Mouse (Mus musculus) limb, embryonic 10.5 days (tissue): ENCODE measurements around the gene Cdk19. TPM values are rescaled to one million over a fixed set of nuclear protein-coding genes. Genes with fewer than 3 reads are reported as not detected.

ENCODE experiments used
- DNase-seq: peaks from one replicate; pipeline ENCODE4 v3.0.0-alpha.2; 2017; ENCODE audit warnings: low spot score
- H3K27ac ChIP-seq: fragments of 300-500 bp; sonication (generic); 2 replicates; pipeline ENCODE4 v1.5.1; 2016; ENCODE audit warnings: mild to moderate bottlenecking
- H3K27me3 ChIP-seq: fragments of 300-500 bp; sonication (generic); 2 replicates; pipeline ENCODE4 v1.6.1; 2016; ENCODE audit warnings: low read depth, mild to moderate bottlenecking; ENCODE audit not compliant: poor library complexity, severe bottlenecking
- H3K36me3 ChIP-seq: fragments of 300-500 bp; sonication (generic); 2 replicates; pipeline ENCODE4 v1.6.1; 2016; ENCODE audit warnings: mild to moderate bottlenecking, moderate library complexity
- H3K4me1 ChIP-seq: fragments of 300-500 bp; sonication (generic); 2 replicates; pipeline ENCODE4 v1.6.1; 2016
- H3K4me3 ChIP-seq: fragments of 300-500 bp; sonication (generic); 2 replicates; pipeline ENCODE4 v1.5.1; 2016; ENCODE audit warnings: mild to moderate bottlenecking, moderate library complexity
- H3K9me3 ChIP-seq: fragments of 300-500 bp; sonication (generic); replicated peaks from 2 replicates; pipeline ENCODE4 v1.6.1; 2016; ENCODE audit warnings: mild to moderate bottlenecking
- WGBS: fragments of 180-500 bp; shearing (Covaris S2); methylation state at CpG from one replicate; pipeline ENCODE4 v1.1.7; 2016; 5-methylcytosine and 5-hydroxymethylcytosine counted together
- polyA plus RNA-seq: library from polyadenylated mRNA; unstranded; fragments of >200 nt; fragmentation: Nextera tagmentation; extraction: Ambion mirVana; gene quantifications from 2 replicates; pipeline ENCODE4 v1.2.1, GENCODE M21; 2016

Cdk19 gene
- polyA plus RNA-seq, 1 experiment from 2014 or later = 9.0 TPM

DNA sequence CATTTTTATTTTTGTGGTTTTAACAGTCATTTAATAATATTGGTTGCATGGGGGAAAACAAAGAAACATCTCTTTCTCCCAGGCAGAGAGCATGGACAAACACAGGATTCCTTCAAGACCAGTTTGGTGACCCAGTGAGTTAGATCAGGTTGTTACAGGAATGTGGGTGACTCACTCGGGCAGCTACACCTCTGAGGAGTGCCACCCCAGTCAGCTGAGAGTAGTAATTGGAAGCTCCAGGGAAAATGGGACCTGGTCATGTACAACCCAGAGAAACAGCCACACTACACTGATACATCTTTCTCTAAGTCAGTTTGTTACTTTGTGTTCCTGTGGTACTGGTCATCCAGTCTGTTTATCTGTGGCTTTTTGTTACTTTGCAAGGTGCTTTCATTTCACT lies 40.3 kb downstream of the Cdk19 start:
- WGBS = 59% methylated on average over 1 of the region's 1 CpGs

DNA sequence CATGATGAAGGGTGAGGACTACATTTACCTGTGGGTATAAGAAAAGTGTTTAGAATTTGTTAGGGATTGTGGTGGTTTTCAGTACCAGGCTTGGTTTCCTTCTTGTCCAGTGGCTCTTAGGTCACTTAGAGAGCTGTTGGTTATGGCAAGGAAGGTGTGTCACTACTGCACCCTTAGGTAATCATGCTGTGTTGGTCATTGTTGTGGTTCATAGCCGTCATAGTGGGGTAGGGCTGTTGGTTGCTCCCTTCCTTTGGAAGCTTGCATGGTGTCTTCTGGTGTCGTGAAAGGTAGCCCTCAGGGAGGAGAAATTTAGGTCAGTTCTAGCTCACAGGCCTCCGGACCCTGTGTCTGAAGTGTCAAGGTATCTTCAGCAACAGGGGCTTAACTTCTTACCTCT lies 46.0 kb downstream of the Cdk19 start:
- Histone ChIP-seq H3K36me3 (no peaks in the 10 kb centered on the region; the same call in 1 of the 2 replicates), H3K4me3 (no peak overlapping the region), H3K27me3 (no peaks in the 10 kb centered on the region), H3K9me3 (no peaks in the 10 kb centered on the region), H3K4me1 (no peaks in the 10 kb centered on the region), H3K27ac (no peak overlapping the region)
- DNase-seq = no peak
- 88% methylated on average over 3 of the region's 3 CpGs for WGBS

More for the DNA sequence above, 40.3 kb downstream of the Cdk19 start:
- no peak overlapping the region for H3K27ac ChIP-seq
- no peaks in the 10 kb centered on the region for H3K9me3 ChIP-seq
- no peaks in the 10 kb centered on the region for H3K36me3 ChIP-seq
- H3K4me3 ChIP-seq = no peak overlapping the region
- no peaks in the 10 kb centered on the region for H3K27me3 ChIP-seq
- DNase-seq = no peak
- 0 out of 2 replicates have a peak, but pooled peaks cover 5% of the 10 kb centered on the region for H3K4me1 ChIP-seq

DNA sequence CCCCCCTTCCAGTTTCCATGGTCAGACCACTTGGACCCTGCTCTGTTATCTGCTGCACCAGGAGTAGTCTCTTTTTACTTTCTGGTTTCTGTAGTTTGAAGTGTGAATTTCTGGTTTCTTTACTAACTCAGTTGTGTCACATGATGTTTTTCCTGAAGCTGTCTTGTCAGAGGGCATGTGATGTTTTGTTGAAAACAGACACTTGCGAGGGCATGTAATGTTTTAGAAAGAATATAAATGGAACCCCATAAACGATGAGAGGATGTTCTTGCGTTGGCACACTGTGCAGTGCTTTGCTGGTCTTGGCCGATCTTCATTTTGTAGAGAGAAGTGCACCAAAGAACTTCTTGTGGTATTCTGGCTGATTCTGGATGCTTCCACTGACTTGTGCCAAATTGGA lies 46.8 kb downstream of the Cdk19 start:
- 96% methylated on average over 4 of the region's 4 CpGs for WGBS
- Histone ChIP-seq H3K36me3 (peaks cover under 1% of the 10 kb centered on the region), H3K9me3 (no peaks in the 10 kb centered on the region), H3K27me3 (no peaks in the 10 kb centered on the region), H3K4me3 (no peak overlapping the region), H3K4me1 (no peaks in the 10 kb centered on the region), H3K27ac (no peak overlapping the region)
- no peak for DNase-seq

DNA sequence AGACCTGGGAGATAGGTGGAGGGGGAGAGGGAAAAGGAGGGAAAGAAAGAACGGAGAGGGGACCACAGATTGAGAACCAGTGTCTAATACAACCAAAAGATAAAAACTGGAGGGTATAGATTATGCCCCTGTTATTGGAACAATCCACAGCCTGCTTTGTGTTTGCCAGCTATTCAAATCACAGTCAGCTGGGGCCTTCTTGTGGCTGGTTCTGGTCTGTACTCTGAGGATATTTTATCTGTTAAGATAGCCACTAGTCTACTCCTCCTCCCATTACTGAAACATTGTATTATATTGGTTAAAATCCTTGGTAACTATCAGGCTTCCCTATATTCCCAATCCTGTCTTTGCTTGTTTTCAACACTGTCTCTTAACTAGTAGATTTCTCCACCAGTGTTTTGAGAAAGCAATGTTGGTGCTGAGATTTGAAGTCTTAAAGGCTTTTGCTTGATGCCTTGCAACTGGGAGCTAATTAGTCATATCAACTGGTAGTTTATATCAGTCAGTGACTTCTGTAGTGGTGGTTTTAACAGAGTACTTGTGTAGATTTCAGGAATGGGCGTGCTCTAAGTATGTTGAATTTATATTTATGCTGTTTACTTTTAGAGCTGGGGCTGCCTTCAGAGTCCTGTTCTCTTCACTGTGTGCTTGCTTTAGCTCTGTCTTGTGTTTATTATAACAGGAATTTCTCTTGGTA lies 54.2 kb downstream of the Cdk19 start:
- 0 out of 2 replicates have a peak, but pooled peaks cover 3% of the 10 kb centered on the region for H3K4me1 ChIP-seq
- WGBS = 81% methylated on average over 2 of the region's 2 CpGs
- no peak overlapping the region for H3K27ac ChIP-seq
- H3K4me3 ChIP-seq = no peak overlapping the region
- DNase-seq = no peak
- peaks cover 8% of the 10 kb centered on the region for H3K36me3 ChIP-seq
- H3K9me3 ChIP-seq = no peaks in the 10 kb centered on the region
- H3K27me3 ChIP-seq = no peaks in the 10 kb centered on the region

DNA sequence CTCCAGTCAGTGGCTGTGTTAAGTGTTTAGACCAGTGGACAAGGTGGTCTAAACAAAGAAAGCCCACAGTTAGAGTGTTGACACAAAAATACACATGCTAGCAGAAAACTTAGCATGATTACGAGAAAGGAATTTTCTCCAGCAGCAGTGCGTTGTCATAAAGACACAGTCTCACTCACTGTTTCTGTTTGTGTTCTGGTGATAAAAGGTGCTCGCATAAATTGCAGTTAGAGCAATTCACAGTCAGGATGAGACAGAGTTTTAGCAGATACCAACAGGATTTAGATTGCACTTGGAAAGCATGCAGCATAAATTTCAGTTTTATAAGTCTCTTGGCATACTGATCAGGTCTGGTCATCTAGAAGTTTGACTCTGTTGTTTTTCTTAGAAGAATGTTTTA lies 59.5 kb downstream of the Cdk19 start:
- H3K27ac ChIP-seq = no peak overlapping the region
- no peak for DNase-seq
- 91% methylated on average over 3 of the region's 3 CpGs for WGBS

DNA sequence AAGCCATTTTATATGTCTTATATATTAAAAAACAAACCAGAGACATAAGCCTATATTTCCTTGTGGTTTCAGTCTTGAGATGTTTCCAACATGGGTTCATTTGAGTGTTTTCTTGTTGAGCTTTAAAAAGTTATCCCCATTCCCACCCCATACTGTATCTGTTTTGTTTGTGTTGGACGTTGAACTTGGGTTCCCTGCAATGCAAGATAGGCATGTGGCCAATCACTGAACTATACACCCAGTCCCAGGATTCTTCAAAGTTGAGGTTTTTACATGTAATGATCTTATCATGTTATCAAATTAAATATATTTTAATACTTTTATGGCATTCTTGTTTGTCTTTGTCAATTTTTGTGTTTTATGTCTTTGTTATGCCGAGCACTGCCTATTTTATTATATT lies 60.0 kb downstream of the Cdk19 start:
- no peak overlapping the region for H3K27ac ChIP-seq
- H3K9me3 ChIP-seq = no peaks in the 10 kb centered on the region
- peaks cover 11% of the 10 kb centered on the region; the same call in 1 of the 2 replicates for H3K36me3 ChIP-seq
- H3K4me1 ChIP-seq = no peaks in the 10 kb centered on the region
- DNase-seq = no peak
- H3K27me3 ChIP-seq = no peaks in the 10 kb centered on the region
- WGBS = 87% methylated on average over 2 of the region's 2 CpGs
- H3K4me3 ChIP-seq = no peak overlapping the region

More for the DNA sequence above, 59.5 kb downstream of the Cdk19 start:
- Histone ChIP-seq H3K9me3 (no peaks in the 10 kb centered on the region), H3K27me3 (no peaks in the 10 kb centered on the region), H3K4me1 (no peaks in the 10 kb centered on the region), H3K4me3 (no peak overlapping the region), H3K36me3 (peaks cover 11% of the 10 kb centered on the region; the same call in 1 of the 2 replicates)

DNA sequence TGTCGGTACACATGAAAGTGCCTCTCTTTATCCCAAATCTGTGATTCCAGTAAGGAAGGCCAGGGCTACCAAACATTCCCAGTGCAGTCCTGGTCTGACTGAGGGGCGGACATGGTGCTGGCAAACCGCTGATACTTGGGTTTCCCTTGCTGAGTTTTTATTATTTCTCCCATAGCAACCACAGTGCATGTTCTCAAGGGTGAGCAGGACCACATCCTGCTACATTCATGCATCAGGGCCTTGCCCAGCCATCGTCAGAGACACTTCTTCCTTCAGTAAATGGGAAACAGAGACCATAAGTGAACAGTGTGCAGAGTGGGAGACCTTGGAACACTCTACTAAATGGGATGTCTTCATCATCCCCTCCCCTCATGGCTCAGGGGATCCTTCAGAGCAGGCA lies 60.9 kb downstream of the Cdk19 start:
- H3K4me1 ChIP-seq = no peaks in the 10 kb centered on the region
- no peaks in the 10 kb centered on the region for H3K27me3 ChIP-seq
- no peak for DNase-seq
- no peaks in the 10 kb centered on the region for H3K9me3 ChIP-seq
- H3K4me3 ChIP-seq = no peak overlapping the region
- no peak overlapping the region for H3K27ac ChIP-seq
- H3K36me3 ChIP-seq = peaks cover 11% of the 10 kb centered on the region; the same call in 1 of the 2 replicates
- 93% methylated on average over 4 of the region's 4 CpGs for WGBS

DNA sequence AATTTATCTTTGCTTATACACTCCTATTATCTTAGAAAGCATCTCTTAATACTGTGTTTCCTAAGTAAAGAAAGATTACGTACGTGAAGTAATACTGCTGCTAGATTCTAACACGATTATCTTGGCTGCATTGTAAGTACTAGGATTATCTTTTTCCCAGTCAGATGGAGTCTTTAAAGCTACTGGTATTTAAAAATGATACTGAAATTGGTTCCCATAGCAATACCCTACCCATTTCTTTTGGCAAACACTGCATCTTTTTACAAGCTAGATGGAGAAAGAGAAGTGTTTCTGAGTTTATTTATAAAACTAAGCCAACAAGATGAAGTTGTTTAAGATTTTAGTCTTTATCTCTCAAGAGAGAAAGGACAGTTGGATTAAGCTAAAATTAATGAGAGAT lies 67.3 kb downstream of the Cdk19 start:
- WGBS = 92% methylated on average over 3 of the region's 3 CpGs
- Histone ChIP-seq H3K9me3 (no peaks in the 10 kb centered on the region), H3K27me3 (no peaks in the 10 kb centered on the region), H3K36me3 (peaks cover 3% of the 10 kb centered on the region; the same call in 1 of the 2 replicates), H3K4me3 (no peak overlapping the region), H3K4me1 (no peaks in the 10 kb centered on the region), H3K27ac (no peak overlapping the region)
- no peak for DNase-seq

DNA sequence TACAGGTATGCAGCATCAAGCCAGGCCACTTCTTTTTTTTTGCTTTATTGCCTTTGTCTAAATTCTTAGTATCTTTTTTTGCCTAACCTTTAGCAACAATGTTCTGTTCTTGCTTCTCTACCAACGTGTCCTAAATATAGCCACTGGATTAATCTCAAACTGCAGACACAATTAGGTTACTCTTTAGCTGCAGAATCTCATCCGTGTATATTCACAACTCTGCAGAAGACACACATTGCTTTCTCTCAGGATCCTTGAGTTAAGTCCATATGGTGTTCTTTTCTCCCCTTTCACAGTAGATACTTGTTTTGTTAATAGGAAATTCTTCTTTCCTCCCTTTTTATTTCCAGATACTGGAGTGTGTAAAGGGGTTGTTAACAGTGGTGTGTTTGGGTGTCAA lies 70.0 kb downstream of the Cdk19 start:
- H3K4me1 ChIP-seq = no peaks in the 10 kb centered on the region
- no peak overlapping the region for H3K27ac ChIP-seq
- H3K9me3 ChIP-seq = no peaks in the 10 kb centered on the region
- DNase-seq = no peak
- no peaks in the 10 kb centered on the region for H3K36me3 ChIP-seq
- no peak overlapping the region for H3K4me3 ChIP-seq
- WGBS = 95% methylated on average over 2 of the region's 2 CpGs
- H3K27me3 ChIP-seq = no peaks in the 10 kb centered on the region

DNA sequence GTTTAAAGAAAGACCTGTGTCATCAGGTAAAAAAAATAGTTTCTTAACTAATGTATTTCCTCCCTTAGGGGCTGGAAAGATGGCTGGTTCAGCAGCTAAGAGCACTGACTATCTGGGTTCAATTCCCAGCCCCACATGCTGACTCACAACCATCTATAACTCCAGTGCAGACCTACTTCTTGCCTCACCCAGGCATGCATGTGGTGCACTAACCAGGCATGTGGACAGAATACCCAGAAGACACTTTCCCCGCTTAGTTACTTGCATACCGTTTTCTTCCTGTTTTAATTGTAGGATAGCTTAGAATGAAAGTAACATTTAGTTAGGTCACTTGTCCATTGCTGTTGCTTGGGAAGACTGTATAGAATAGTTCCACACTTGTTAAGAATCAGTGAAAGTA lies 72.0 kb downstream of the Cdk19 start:
- 98% methylated on average over 2 of the region's 2 CpGs for WGBS
- no peak overlapping the region for H3K27ac ChIP-seq
- H3K9me3 ChIP-seq = no peaks in the 10 kb centered on the region
- H3K4me3 ChIP-seq = no peak overlapping the region
- no peaks in the 10 kb centered on the region for H3K4me1 ChIP-seq
- no peak for DNase-seq
- H3K27me3 ChIP-seq = no peaks in the 10 kb centered on the region
- H3K36me3 ChIP-seq = no peaks in the 10 kb centered on the region

DNA sequence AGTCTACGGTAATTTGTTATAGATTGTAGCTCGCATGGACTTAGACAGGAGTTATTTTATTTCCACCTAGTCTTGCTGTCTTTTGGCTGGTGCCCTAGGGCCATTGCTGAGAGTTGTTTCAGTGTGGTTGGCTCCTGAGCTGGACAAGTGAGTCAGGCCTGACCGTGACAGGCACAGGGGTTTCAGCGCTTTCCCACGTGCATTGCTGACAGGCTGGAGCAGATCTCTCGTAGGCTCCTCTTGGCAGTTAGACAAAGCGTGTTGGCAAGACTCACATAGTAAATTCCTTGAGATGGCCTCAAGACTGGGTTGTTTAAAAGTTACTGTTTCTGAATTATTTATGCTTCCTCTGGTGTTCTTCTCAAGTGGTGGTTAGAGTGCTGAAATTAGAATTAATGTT lies 77.6 kb downstream of the Cdk19 start:
- WGBS = 83% methylated on average over 7 of the region's 7 CpGs
- DNase-seq = no peak

DNA sequence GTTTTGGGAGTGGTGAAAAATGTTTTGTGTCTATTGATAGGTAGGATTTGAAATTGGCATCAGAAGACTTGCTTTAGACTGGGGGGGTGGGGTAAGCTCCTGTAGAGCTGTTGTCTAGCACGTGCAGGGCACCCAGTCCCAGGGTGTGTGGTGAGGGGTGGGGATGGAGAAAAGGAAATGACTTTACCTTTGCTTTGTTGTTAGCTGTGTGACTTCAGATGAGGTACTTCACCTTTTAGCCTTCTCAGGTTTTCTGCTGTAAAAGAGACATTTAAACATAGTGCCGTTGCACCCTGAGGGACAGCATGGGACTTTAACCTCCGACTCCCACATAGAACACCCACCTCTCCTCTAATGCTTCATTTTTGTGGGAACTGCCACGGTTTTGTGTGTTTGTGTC lies 80.5 kb downstream of the Cdk19 start:
- whole genome bisulfite sequencing = 84% methylated on average over 4 of the region's 4 CpGs
- no peaks in the 10 kb centered on the region for H3K27me3 ChIP-seq
- DNase-seq = no peak
- no peaks in the 10 kb centered on the region for H3K36me3 ChIP-seq
- H3K4me3 ChIP-seq = no peak overlapping the region
- H3K27ac ChIP-seq = no peak overlapping the region
- no peaks in the 10 kb centered on the region for H3K4me1 ChIP-seq
- no peaks in the 10 kb centered on the region for H3K9me3 ChIP-seq

More for the DNA sequence above, 77.6 kb downstream of the Cdk19 start:
- H3K36me3 ChIP-seq = no peaks in the 10 kb centered on the region
- no peaks in the 10 kb centered on the region for H3K4me1 ChIP-seq
- H3K27ac ChIP-seq = no peak overlapping the region
- no peaks in the 10 kb centered on the region for H3K27me3 ChIP-seq
- H3K9me3 ChIP-seq = no peaks in the 10 kb centered on the region
- H3K4me3 ChIP-seq = no peak overlapping the region

DNA sequence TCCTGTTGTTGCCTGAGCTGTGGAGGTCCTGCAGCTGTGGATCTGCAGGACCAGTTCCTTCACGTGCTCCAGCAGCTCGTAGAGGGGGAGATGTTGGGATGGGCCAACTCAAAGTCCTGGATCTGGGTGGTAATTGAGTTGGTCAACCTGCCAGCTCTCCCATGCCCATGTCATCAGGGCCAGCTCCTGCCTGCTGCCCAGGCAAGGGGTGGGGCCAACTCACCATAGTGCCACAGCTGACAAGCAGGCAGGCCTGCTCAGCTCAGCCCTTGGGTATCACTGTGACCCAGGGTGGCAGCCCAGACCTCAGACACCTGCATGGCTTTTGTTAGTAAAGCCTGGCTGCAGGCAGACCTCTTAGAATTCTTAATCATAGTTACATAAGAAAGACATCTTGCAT lies 81.3 kb downstream of the Cdk19 start:
- DNase-seq = no peak
- H3K4me3 ChIP-seq = no peak overlapping the region
- H3K36me3 ChIP-seq = no peaks in the 10 kb centered on the region
- WGBS = 90% methylated on average over 2 of the region's 2 CpGs
- no peaks in the 10 kb centered on the region for H3K27me3 ChIP-seq
- no peak overlapping the region for H3K27ac ChIP-seq
- H3K4me1 ChIP-seq = peaks cover 8% of the 10 kb centered on the region
- H3K9me3 ChIP-seq = no peaks in the 10 kb centered on the region

DNA sequence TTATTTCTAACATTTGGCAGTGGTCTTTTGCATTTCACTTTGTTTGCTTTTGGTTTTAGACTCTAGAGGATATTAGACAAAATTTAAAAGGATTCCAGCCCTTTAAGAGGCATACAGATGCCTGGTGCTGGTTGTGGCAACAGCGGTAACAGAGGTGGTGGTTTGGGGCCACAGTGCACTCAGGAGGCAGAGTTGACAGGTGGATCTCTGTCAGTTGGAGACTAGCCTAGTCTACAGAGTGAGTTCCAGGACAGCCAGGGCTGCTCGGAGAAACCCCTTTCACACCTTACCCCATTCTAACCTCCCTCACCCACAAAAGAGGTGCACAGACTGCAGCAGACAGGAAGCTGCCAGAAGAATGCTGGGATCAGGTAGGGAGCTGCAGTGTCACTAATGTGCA lies 82.4 kb downstream of the Cdk19 start:
- Histone ChIP-seq H3K36me3 (no peaks in the 10 kb centered on the region), H3K27me3 (no peaks in the 10 kb centered on the region), H3K9me3 (no peaks in the 10 kb centered on the region), H3K27ac (no peak overlapping the region), H3K4me1 (peaks cover 10% of the 10 kb centered on the region), H3K4me3 (no peak overlapping the region)
- no peak for DNase-seq
- 77% methylated on average over 2 of the region's 2 CpGs for WGBS
